Mouse (Mus musculus): Measurements from ENCODE around the gene Homer3.

Homer3 gene

DNA sequence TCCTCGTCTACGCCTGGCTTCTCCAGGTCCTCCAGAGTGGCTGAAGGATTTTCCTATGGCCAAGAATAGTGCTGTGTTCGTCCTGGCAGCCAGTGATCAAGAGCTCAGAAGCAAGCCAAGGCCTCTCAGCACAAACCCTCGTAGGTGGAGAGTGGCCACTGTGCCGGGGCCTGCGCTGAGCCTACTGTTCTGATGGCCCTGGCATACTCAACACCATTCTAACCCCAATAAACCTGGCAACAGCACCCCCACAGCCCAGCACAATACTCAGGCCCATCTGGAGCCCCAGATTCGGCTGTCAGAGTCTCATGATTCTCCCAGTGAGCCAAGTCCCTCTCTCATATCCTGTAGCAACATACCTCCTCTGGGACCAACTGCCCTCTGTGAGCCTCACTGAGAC, 58.0 kb downstream of the Homer3 start:
- DNase-seq: no peak

DNA sequence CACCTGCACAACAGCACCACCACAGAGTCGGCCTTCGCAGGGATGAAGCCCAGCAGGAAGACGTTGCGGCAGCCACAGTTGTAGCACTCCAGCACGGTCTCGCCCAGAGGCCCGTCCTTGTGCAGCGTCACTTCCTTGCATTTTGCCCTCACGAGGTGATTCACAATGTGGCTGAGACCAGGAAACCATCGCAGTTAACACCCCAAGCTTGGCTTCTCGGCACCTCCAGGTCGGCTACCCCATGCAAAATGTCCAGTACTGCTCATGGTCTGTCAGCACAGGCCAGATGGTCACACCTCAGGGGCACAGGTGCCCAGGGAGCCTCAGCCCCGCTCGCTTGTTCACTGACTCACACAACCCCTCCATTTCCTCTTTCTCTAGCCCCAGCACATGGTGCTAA, 59.4 kb downstream of the Homer3 start:
- no peak for DNase-seq

DNA sequence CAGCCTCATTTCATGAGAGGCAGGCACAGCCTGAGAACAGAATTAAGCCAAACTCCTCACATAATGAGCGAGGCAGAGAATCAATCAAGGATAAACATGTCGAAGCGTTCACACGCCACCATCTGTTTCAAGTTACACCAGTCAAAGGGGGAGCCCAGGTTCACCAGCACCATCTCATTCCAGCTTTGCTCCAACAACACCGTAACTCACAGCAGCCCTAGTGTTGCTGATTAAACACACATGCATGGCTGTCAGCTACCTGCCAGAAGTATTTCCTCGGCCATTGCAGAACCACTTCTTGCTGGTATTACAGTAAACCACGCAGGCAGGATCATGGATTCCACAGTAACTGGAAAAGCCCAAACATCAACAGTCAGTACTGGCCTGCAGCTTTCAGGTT, 60.4 kb downstream of the Homer3 start:
- DNase-seq: no peak

DNA sequence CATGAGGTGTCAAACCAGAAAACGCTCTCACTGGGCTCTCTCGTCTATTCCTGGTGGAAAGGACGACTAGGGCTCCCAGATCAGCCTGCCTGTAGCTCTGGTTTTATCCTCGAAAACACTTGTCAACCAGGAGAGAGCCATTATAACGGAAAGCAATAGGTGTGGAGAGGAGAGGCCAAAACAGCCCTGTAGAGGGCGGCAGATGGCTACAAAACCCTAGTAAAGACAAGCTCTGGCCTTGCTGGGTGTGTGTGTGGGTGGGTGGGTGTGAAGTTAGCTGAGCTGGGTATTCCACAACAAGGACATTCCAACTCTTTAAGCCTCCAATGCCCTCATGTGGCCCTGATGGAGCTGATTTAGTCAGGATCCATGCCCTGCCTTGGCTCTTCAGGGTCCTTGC, 61.1 kb downstream of the Homer3 start:
- no peak for DNase-seq

Data from right cerebral cortex, adult 18-20 months (tissue).